Mouse (Mus musculus) embryonic fibroblast, embryonic 13.5 days (primary cell): Measurements from ENCODE around the gene Hoxd8. TPM values are rescaled to one million over a fixed set of nuclear protein-coding genes. Genes with fewer than 3 reads are reported as not detected.
A peak's percentile ranks its signal among the peaks of the same experiment; 100 is the strongest.

Experiments
- H3K27ac ChIP-seq: 2 replicates; pipeline ENCODE4 v1.5.1; 2012; ENCODE audit warnings: low read length, control low read depth, inconsistent platforms; ENCODE audit not compliant: insufficient read depth
- H3K4me1 ChIP-seq: 2 replicates; pipeline ENCODE4 v1.6.1; 2011; ENCODE audit warnings: low read length; ENCODE audit not compliant: control insufficient read depth, insufficient read depth
- H3K4me3 ChIP-seq: 2 replicates; pipeline ENCODE4 v1.5.1; 2011; ENCODE audit warnings: mild to moderate bottlenecking, control low read depth, low read length; ENCODE audit not compliant: insufficient read depth
- CTCF ChIP-seq: IDR thresholded peaks from 2 replicates; pipeline ENCODE4 v1.5.1; 2011; ENCODE audit warnings: mild to moderate bottlenecking, control low read depth, low read length, moderate library complexity, borderline replicate concordance; ENCODE audit not compliant: insufficient read depth
- POLR2A ChIP-seq: IDR thresholded peaks from 2 replicates; pipeline ENCODE4 v1.6.1; 2011; ENCODE audit warnings: low read depth, mild to moderate bottlenecking, control low read depth, low read length, moderate library complexity
- polyA plus RNA-seq: library from polyadenylated mRNA; stranded (reverse); fragments of >200 nt; gene quantifications from 2 replicates; pipeline ENCODE4 v1.2.4, GENCODE M21; 2011; ENCODE audit warnings: low read depth; ENCODE audit not compliant: missing spikeins, insufficient read length

Gene Hoxd8
- polyA plus RNA-seq, result 9.9 and 16.5 TPM in 2 replicates

DNA sequence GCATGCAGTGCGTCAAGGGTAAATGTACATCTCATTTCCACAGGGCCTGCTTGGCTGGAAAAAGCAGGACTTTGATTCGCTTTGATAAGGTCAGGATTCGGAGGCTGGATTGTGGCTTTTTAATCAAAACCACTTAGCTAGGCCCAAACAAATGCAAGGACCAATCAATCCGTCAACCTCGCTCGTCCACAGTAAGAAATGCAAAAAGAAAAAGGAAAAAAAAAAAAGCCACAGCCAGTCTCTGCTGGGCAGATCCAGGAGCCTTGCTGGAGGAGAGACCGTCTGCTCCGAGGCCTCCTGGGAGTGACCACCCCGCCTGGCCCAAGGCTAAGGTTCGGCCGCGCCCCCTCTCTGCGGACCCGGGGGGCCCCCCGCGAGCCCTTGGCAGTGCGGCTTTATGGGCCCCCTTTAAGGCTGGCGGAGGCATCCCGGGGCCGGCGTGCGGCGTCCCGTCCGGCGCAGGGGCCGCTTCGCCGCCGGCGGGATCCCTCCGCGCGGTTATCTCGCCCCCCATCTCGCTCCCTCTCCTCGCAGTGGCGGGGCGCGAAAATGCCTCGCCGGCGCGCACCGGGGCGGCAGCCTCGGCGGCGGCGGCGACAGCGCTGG lies at the start of gene Hoxd8:
Gene Hoxd8 (plus strand): TSS at position 223 of the 606 bp plus-strand sequence.
- Histone ChIP-seq H3K4me1 (no peaks in the 10 kb centered on the region), H3K27ac (peak within 1 kb of the TSS; percentile 41; the same call in 1 of the 2 replicates), H3K4me3 (peak within 1 kb of the TSS; percentile 33)
- TF ChIP-seq POLR2A, result no peak
- no peak for TF ChIP-seq CTCF

DNA sequence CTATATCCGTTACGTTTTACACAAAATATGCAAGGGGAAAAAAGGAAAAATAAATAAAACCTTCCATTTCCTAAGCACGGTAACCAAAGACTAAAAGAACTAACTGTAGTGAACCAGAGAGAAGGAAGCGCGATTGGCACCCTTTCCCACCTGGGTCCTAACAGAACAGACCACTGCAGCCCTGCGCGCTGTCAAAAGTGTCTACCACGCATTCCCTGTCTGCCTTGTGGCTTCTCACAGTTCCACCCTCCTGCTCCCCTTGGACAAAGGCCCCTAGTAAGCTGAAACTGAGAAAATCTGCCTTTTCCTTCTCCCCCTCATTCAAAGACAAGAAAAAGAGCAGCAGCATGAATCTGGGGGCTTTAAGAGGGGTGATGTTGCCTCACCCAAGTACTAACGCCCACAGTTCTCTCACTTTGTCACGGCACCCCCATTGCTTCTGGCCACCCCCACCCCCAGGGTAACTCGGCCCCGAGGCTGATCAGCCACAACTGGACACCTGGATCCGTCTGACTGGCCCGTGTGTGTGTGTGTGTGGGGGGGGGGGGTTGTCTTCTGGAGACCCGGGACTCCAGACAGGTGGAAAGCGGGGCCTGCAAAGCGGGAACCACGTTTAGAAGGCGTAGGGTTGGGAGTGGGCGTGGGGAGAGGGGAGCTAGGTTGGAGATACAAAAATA lies 49.5 kb upstream of the Hoxd8 start:
- no peak for TF ChIP-seq POLR2A
- H3K27ac ChIP-seq, result no peak overlapping the region
- no peak overlapping the region for H3K4me3 ChIP-seq
- H3K4me1 ChIP-seq, result no peaks in the 10 kb centered on the region; the same call in 1 of the 2 replicates

DNA sequence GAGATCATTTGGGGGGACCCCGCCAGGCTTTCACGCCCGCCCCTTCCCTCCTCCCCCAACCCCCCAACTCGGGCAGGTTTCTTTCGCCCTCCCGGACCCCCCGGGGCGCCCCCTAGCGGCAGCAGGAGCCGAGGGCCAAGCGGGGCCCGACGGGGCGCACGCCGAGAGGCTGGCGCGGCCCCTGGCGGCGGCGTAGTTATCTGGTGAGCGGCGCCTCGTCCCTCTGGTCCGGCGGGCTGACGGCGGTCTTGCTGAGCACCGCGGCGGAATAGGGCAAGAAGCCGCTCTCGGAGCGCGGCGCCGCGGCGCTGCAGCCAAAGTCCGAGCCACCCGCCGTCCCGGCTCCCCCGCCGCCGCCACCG lies 49.0 kb upstream of the Hoxd8 start:
- Histone ChIP-seq H3K27ac (no peak overlapping the region), H3K4me1 (no peaks in the 10 kb centered on the region; the same call in 1 of the 2 replicates), H3K4me3 (no peak overlapping the region)
- TF ChIP-seq CTCF (no peak), POLR2A (no peak)

DNA sequence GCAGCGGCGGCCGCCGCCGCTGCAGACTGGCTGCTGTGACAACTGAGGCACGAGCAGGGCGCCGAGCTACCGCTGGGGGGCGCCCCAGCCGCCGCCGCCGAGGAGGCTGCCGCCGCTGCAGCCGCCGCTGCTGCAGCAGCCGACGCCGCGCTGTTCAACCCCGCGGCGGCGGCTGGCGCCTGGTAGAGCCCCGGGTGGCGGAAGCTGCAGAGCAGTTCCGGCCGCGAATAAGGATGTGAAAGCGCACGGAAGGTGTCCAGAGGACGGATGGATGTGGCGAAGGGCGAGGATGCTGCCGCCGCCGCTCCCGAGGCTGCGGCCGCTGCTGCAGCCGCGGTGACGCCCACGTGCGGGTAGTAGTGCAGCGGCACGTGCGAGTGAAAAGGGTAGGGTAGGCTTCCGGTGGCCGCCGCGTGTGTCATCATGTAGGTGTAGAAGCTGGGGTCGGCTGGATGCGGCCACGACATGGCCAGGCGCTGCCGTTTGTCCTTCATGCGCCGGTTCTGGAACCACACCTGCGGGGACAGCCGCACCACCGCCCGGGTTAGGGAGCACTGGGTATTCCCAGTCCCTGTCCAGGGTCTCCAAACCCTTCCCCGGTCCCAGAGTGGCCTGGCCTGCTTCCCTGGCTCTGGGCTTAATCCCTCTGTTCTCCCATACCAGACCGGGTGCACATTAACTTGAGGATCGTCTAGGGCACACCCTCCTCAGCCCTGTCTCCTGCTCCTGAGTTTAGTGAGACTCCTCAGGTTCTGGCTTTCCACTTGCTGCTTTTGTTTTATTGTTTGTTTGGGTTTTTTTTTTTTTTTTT lies 48.4 kb upstream of the Hoxd8 start:
- TF ChIP-seq POLR2A, result no peak
- TF ChIP-seq CTCF, result no peak
- H3K4me3 ChIP-seq, result peak overlapping the region; percentile 21; the same call in 1 of the 2 replicates

DNA sequence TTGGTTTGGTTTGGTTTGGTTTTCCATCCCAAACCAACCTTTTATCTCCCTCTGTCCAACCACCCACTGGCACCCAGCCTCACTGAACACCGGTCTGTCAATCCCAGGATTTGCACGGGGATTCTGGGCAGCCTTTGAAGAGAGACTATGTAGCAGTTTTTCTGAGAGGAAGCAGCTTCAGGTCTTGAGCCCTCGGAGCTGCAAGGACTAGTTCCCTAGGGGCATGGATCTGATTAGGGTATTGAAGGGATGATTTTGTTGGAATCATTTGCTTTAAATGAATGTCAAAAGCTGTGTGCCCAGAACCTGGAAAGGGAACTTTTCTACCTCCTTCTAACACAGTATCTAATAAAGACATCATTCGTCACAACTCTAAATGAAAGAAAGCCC lies 47.8 kb upstream of the Hoxd8 start:
- H3K27ac ChIP-seq, result no peak overlapping the region
- no peaks in the 10 kb centered on the region; the same call in 1 of the 2 replicates for H3K4me1 ChIP-seq
- TF ChIP-seq POLR2A (no peak), CTCF (no peak)
- no peak overlapping the region for H3K4me3 ChIP-seq

More for the DNA sequence above, 48.4 kb upstream of the Hoxd8 start:
- Histone ChIP-seq H3K4me1 (no peaks in the 10 kb centered on the region; the same call in 1 of the 2 replicates), H3K27ac (no peak overlapping the region)

DNA sequence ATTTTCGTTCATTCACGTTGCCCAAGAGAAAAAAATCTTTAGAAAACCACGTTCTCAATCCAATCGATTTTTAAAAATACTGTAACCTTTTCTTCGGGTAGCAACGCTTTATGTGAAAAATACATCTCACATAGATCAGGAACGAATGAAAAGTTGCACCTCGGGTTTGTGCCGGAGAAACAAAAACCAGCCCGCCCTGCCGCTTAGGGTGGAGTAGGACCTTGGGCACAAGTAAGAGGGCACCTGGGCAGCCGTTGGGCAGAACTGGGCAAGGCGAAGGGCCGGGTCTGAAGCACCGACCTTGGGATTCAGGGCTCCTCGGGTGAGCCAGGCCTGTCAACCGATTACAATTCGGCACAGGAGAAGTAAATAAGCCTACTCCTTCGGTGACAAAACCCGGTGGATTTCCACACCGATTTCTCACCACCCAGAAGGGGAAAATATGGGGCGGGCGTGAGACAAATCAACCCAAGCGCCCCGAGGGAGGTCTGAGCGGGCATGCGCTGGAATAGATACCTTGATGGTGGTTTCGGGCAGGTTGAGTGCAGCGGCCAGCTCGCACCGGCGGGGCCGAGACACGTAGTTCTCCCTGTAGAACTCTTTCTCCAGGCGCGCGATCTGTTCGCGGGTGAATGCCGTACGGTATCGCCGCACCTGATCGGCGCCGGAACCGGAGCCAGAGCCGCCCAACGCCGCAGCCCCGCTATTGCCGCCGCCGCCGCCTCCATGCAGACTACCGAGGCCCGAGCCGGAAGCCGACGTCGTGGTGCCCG lies 47.0 kb upstream of the Hoxd8 start:
- Histone ChIP-seq H3K27ac (no peak overlapping the region), H3K4me3 (0 out of 2 replicates have a peak overlapping the region, but pooled peaks have one; percentile 3), H3K4me1 (no peaks in the 10 kb centered on the region; the same call in 1 of the 2 replicates)
- TF ChIP-seq POLR2A (no peak), CTCF (no peak)

DNA sequence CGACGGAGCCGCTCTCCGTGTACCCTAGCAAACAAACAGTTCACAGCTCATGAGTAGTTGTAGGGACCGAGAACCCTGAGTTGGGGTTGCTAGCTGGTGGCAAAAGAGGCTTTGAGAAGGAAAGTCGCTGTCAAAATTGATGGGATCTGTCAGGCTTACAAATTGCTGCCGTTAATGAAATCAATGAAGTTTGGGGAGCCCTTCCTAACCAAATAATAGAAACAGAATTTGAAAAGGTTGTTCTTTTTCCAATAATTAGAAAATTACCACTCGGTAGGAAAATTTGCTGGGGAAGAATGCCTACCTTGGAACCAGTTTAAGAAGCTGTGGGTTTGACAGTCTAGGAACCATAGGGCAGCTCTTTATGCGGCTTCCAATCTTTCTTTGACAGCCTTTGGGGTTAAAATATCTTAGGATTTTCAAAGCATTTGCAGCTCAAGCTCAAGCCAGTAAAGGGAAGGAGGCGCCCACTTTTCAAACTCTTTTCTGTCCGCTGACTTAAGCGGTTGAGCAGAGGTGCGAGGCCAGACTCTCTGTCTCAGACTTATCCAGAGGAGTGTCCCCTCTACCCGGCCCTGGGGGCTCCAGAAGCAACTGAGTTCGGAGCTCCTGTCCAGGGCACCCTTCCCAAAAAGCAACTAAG lies 46.3 kb upstream of the Hoxd8 start:
- TF ChIP-seq POLR2A (no peak), CTCF (no peak)
- Histone ChIP-seq H3K4me3 (peak overlapping the region; percentile 6; the same call in 1 of the 2 replicates), H3K27ac (no peak overlapping the region), H3K4me1 (no peaks in the 10 kb centered on the region; the same call in 1 of the 2 replicates)

DNA sequence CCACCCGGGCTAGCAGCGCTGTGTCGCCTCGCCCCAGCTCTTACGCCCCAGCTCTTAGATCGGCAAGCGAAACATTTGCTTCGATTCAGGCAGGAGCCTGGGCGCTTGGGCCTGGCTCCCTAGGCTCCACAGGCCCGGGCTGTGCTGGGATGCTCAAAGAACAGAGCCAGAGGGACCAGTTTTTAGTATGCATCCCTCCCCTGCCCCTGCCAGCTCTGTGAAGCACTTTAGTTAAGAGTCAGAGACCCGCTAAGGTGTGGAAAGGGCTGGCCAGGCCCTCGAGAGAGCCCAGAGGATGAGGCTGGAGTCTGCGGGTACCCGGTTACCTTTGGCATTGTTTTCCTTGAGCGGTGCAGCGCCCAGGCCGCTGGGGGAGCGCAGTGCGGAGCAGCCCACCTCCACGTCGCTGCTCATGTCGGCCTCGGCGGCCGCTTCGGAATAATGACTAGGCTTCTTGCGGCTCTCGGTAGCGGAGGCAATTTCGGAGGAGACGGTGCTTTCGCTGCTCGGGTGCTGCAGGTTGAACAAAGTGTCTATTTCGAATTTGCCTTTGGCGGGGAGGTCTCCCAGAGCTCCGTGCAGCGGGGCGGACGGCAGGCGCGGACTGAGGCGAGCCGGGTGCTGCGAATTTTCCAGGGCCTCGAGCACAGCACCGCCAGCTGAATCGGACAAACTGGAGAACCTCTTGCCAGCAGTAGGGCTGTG lies 45.6 kb upstream of the Hoxd8 start:
- Histone ChIP-seq H3K4me3 (peak overlapping the region; percentile 6; the same call in 1 of the 2 replicates), H3K4me1 (no peaks in the 10 kb centered on the region; the same call in 1 of the 2 replicates), H3K27ac (no peak overlapping the region)
- TF ChIP-seq POLR2A, result no peak
- no peak for TF ChIP-seq CTCF

DNA sequence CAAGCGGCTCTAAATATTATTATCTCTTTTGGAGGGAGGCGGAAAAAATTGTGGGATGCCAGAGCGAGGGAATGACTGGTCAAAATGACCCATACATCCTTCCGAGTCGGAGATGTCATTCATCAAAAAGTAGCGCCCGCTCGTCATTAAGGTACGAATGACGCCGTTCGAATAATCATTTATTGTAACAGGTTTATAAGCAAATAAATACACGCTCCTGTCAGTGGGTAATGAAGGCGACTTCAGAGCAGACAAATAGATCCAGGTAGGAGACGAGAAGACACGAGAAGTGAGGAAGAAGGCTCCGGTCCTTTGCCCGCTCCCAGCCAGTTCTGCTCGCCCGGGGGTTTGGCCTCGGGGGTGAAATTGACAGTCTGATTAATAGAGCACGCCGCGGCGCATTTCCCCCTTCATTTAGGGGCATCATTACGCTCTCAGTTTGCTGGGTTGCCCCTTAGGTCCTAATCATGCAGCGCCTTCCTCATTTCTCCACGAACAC lies 44.9 kb upstream of the Hoxd8 start, which contains the start of gene Evx2:
Gene Evx2 (minus strand): TSS at position 51 of the 499 bp plus-strand sequence.
- TF ChIP-seq CTCF (no peak), POLR2A (no peak)
- H3K27ac ChIP-seq, result no peak within 1 kb of the TSS
- peak within 1 kb of the TSS; percentile 6; the same call in 1 of the 2 replicates for H3K4me3 ChIP-seq
- H3K4me1 ChIP-seq, result no peaks in the 10 kb centered on the region; the same call in 1 of the 2 replicates
